Mouse (Mus musculus): ENCODE results near the gene Tlk2. TPM values are rescaled to one million over a fixed set of nuclear protein-coding genes. Genes with fewer than 3 reads are reported as not detected.
"Not testable (repeated sequence)": the region's sequence is repeated elsewhere in the genome, so short reads cannot be mapped to it uniquely, and the experiment has no call there.

Tlk2 gene
- 27.8 and 31.2 TPM in 2 replicates for polyA plus RNA-seq (2014; fragmentation: Nextera tagmentation; extraction: Ambion mirVana)

DNA sequence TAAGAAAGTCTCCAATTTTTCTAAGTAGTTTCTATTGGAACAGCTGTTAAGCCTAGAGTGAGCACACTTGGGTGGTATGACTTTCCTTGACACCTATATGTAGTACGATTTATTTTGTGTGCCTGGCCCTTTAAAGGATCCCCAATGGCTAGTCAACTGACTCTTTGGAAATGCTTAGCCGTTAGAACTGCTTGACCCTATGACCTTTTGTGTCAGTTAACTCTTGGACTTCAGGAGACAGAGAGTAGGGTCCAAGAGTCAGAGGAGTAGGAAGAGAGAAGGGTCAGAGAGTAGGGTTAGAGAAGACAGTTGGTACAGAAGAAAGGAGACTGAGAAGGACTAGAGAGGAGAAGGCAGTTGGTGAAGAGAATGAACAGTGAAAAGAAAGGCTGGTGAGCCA, at the start of gene Tlk2:
Gene Tlk2, plus strand, starts transcription at position 292 of the 400 bp plus-strand sequence.
- Histone ChIP-seq H3K27ac (ENCODE audit: low read depth, low read length) (no peak within 1 kb of the TSS), H3K4me2 (ENCODE audit: low read depth, low read length) (peak within 1 kb of the TSS; percentile 60), H3K9me3 (ENCODE audit: control insufficient read depth, low read length) (no peaks in the 10 kb centered on the region), H3K36me3 (ENCODE audit: control insufficient read depth, insufficient read depth, low read length) (no peaks in the 10 kb centered on the region), H3K4me3 (ENCODE audit: low read depth, low read length) (peak within 1 kb of the TSS; percentile 89), H3K9ac (replicated peaks; ENCODE audit: low read depth, low read length) (no peak within 1 kb of the TSS), H3K4me1 (ENCODE audit: control insufficient read depth, insufficient read depth, low read length) (peaks cover 15% of the 10 kb centered on the region), H3K27me3 (ENCODE audit: control insufficient read depth, insufficient read depth, low read length) (no peaks in the 10 kb centered on the region)
- no peak for ATAC-seq (ENCODE audit: low read depth)
- WGBS, result 45% methylated on average over 2 of the region's 2 CpGs

DNA sequence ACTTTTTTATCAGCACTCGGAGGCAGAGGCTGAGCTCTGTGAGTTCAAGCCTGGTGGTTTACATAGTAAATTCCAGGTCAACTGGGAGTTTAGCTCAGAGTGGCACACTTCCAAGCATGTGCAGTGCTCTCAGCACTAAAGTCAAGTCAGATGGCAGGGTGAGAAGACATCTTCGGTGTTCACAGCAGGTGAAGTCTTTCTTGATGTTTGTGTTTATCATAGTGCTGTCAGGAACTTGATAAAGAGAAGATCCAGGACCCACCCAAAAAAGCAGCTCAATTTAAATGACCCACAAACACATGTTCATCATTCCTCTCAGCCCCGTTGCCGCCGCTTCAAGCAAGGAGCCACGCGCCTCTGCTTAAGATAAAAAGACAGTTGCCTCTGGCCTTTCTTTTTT, 42.9 kb upstream of the Tlk2 start:
- no peak for ATAC-seq (ENCODE audit: low read depth)
- H3K4me1 ChIP-seq (ENCODE audit: control insufficient read depth, insufficient read depth, low read length), result no peaks in the 10 kb centered on the region
- 96% methylated on average over 7 of the region's 7 CpGs for WGBS
- no peak overlapping the region for H3K27ac ChIP-seq (ENCODE audit: low read depth, low read length)
- no peak overlapping the region for H3K9ac ChIP-seq (replicated peaks; ENCODE audit: low read depth, low read length)
- no peaks in the 10 kb centered on the region for H3K27me3 ChIP-seq (ENCODE audit: control insufficient read depth, insufficient read depth, low read length)
- peaks cover 50% of the 10 kb centered on the region for H3K36me3 ChIP-seq (ENCODE audit: control insufficient read depth, insufficient read depth, low read length)
- H3K9me3 ChIP-seq (ENCODE audit: control insufficient read depth, low read length), result no peaks in the 10 kb centered on the region
- no peak overlapping the region for H3K4me2 ChIP-seq (ENCODE audit: low read depth, low read length)
- no peak overlapping the region for H3K4me3 ChIP-seq (ENCODE audit: low read depth, low read length)

DNA sequence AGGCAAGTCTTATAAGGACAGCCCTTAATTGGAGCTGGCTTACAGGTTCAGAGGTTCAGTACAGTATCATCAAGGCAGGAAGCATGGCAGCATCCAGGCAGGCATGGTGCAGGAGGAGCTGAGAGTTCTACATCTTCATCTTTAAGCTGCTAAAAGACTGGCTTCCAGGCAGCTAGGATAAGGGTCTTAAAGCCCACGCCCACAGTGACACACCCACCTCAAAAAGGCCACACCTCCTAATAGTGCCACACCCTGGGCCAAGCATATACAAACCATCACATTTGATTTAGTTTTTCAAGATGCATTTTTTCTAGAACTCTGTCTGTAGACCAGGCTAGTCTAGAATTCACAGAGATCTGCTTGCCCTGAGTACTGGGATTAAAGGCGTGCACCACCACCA, 41.4 kb upstream of the Tlk2 start:
- WGBS, result 88% methylated on average over 2 of the region's 2 CpGs
- not testable (repeated sequence) for H3K27ac ChIP-seq (ENCODE audit: low read depth, low read length); ATAC-seq (ENCODE audit: low read depth)

DNA sequence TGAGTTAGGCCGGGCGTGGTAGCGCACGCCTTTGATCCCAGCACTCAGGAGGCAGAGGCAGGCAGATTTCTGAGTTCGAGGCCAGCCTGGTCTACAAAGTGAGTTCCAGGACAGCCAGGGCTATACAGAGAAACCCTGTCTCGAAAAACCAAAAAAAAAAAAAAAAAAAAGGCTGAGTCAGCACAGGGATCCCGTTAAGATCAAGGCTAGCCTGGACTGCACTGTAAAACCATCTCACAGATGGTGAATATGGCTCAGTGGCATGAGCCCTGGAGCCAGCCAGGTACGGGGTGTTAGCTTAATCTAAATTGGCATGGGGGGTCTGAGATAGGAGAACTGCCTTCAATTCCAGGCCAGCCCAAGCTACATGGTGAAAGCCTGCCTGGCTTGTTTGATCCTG, 38.1 kb upstream of the Tlk2 start:
- WGBS, result 90% methylated on average over 6 of the region's 8 CpGs
- H3K4me1 ChIP-seq (ENCODE audit: control insufficient read depth, insufficient read depth, low read length); H3K27me3 ChIP-seq (ENCODE audit: control insufficient read depth, insufficient read depth, low read length); H3K9ac ChIP-seq (replicated peaks; ENCODE audit: low read depth, low read length); H3K4me3 ChIP-seq (ENCODE audit: low read depth, low read length); H3K27ac ChIP-seq (ENCODE audit: low read depth, low read length); H3K4me2 ChIP-seq (ENCODE audit: low read depth, low read length); H3K9me3 ChIP-seq (ENCODE audit: control insufficient read depth, low read length); ATAC-seq (ENCODE audit: low read depth): not testable (repeated sequence)
- peaks cover 22% of the 10 kb centered on the region for H3K36me3 ChIP-seq (ENCODE audit: control insufficient read depth, insufficient read depth, low read length)

More for the DNA sequence above, 41.4 kb upstream of the Tlk2 start:
- H3K9ac ChIP-seq (replicated peaks; ENCODE audit: low read depth, low read length); H3K4me2 ChIP-seq (ENCODE audit: low read depth, low read length); H3K27me3 ChIP-seq (ENCODE audit: control insufficient read depth, insufficient read depth, low read length); H3K9me3 ChIP-seq (ENCODE audit: control insufficient read depth, low read length); H3K4me3 ChIP-seq (ENCODE audit: low read depth, low read length); H3K4me1 ChIP-seq (ENCODE audit: control insufficient read depth, insufficient read depth, low read length): not testable (repeated sequence)
- H3K36me3 ChIP-seq (ENCODE audit: control insufficient read depth, insufficient read depth, low read length), result peaks cover 44% of the 10 kb centered on the region

DNA sequence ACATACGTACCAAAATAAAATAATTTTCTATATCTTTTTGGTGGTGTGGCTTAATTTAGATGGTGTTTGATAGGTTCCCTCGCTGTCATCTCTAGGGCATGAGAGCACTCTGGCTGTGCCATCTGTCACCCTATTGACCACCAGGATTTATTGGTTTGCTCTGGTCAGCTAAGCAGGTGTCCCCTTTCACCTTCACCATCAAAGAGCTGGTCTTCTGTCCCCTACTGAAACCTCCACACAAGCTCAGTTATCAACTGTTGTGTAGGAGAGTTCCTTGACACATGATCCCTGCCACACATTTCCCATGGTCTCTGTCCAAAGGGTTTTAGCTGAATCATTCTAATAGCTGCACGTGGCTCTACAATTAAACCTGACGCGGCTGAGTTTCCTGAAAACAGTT, 37.5 kb upstream of the Tlk2 start:
- WGBS, result 96% methylated on average over 5 of the region's 5 CpGs
- Histone ChIP-seq H3K27me3 (ENCODE audit: control insufficient read depth, insufficient read depth, low read length) (no peaks in the 10 kb centered on the region), H3K27ac (ENCODE audit: low read depth, low read length) (no peak overlapping the region), H3K4me3 (ENCODE audit: low read depth, low read length) (no peak overlapping the region), H3K9me3 (ENCODE audit: control insufficient read depth, low read length) (no peaks in the 10 kb centered on the region), H3K4me1 (ENCODE audit: control insufficient read depth, insufficient read depth, low read length) (no peaks in the 10 kb centered on the region), H3K9ac (replicated peaks; ENCODE audit: low read depth, low read length) (no peak overlapping the region), H3K4me2 (ENCODE audit: low read depth, low read length) (no peak overlapping the region), H3K36me3 (ENCODE audit: control insufficient read depth, insufficient read depth, low read length) (peaks cover 18% of the 10 kb centered on the region; the same call in 1 of the 2 replicates)
- no peak for ATAC-seq (ENCODE audit: low read depth)

DNA sequence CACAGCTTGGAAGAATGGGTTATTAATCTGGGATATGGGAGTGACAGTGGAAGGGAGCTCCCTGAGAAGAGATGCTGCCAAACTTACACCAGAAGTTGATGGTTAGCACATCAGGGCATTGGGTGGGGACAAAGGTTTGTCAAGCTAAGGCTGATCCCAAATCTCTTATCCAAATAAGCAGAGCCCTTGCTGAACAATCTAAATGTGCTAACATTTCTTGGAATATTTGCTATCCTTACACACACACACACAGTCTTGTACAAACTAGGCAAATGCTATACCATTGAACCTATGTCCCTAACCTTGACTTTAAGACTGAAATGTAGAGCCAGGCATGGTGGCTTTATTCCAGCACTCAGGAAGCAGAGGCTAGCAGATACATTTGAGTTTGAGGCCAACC, 35.0 kb upstream of the Tlk2 start:
- peaks cover 11% of the 10 kb centered on the region; the same call in 1 of the 2 replicates for H3K36me3 ChIP-seq (ENCODE audit: control insufficient read depth, insufficient read depth, low read length)
- H3K4me3 ChIP-seq (ENCODE audit: low read depth, low read length), result no peak overlapping the region
- H3K27me3 ChIP-seq (ENCODE audit: control insufficient read depth, insufficient read depth, low read length), result no peaks in the 10 kb centered on the region
- H3K4me1 ChIP-seq (ENCODE audit: control insufficient read depth, insufficient read depth, low read length), result no peaks in the 10 kb centered on the region
- no peak overlapping the region for H3K27ac ChIP-seq (ENCODE audit: low read depth, low read length)
- no peaks in the 10 kb centered on the region for H3K9me3 ChIP-seq (ENCODE audit: control insufficient read depth, low read length)
- H3K4me2 ChIP-seq (ENCODE audit: low read depth, low read length), result no peak overlapping the region
- H3K9ac ChIP-seq (replicated peaks; ENCODE audit: low read depth, low read length), result no peak overlapping the region
- ATAC-seq (ENCODE audit: low read depth), result no peak

DNA sequence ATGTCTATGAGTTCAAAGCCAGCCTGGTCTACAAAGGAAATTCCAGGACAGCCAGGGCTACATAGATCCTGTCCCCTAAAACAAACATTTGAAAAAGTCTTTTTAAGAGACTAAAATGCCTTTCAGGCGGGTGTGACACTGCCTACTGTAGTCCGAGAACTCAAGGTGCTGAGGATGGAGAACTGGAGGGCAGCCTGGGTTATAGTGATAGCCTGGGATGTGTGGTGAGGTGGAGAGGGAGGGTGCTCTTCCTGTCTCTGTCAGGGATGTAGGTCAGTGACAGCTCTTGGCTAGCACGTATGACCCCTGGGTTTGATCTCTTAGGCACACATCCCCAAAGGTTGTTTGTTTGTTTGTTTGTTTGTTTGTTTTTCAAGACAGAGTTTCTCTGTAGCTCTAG, 34.5 kb upstream of the Tlk2 start:
- Histone ChIP-seq H3K9me3 (ENCODE audit: control insufficient read depth, low read length) (no peaks in the 10 kb centered on the region), H3K4me2 (ENCODE audit: low read depth, low read length) (no peak overlapping the region), H3K9ac (replicated peaks; ENCODE audit: low read depth, low read length) (no peak overlapping the region), H3K27ac (ENCODE audit: low read depth, low read length) (no peak overlapping the region), H3K36me3 (ENCODE audit: control insufficient read depth, insufficient read depth, low read length) (peaks cover 9% of the 10 kb centered on the region; the same call in 1 of the 2 replicates), H3K4me3 (ENCODE audit: low read depth, low read length) (no peak overlapping the region), H3K27me3 (ENCODE audit: control insufficient read depth, insufficient read depth, low read length) (no peaks in the 10 kb centered on the region), H3K4me1 (ENCODE audit: control insufficient read depth, insufficient read depth, low read length) (no peaks in the 10 kb centered on the region)
- ATAC-seq (ENCODE audit: low read depth), result no peak
- 88% methylated on average over 3 of the region's 3 CpGs for WGBS

DNA sequence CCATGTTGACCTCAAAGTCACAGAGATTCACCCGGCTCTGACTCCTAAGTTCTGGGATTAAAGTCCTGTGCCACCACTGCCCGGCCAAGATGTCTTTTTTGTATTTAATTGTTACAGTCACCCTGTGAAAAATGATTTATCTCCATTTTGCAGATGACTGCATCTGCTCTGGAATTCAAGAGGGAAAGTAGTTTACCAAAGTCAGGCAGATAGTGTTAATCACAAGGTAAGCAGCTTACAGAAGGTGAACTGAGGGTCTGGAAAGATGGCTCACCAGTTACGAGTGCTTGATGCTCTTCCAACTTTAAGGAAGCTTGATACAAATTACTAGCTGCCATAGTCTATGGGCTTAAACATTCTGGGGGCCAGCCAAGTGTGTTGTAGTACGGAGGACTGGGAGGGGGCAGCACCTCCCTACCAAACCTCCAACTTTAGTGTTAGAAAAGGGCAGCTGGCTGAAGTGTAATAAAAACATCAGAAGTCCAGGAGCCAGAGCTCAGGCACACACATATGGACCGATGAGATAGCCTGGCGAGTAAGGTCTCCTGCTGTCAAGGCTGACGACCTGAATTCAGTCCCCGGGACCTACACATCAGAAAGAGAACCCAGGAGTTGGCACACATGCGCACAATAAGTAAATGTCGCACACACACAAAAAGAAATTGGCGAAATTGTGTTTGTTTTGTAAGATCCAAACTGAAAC, 33.9 kb upstream of the Tlk2 start:
- Histone ChIP-seq H3K36me3 (ENCODE audit: control insufficient read depth, insufficient read depth, low read length) (peaks cover 4% of the 10 kb centered on the region; the same call in 1 of the 2 replicates), H3K4me3 (ENCODE audit: low read depth, low read length) (no peak overlapping the region), H3K9me3 (ENCODE audit: control insufficient read depth, low read length) (no peaks in the 10 kb centered on the region), H3K4me1 (ENCODE audit: control insufficient read depth, insufficient read depth, low read length) (no peaks in the 10 kb centered on the region), H3K9ac (replicated peaks; ENCODE audit: low read depth, low read length) (no peak overlapping the region), H3K27me3 (ENCODE audit: control insufficient read depth, insufficient read depth, low read length) (no peaks in the 10 kb centered on the region), H3K4me2 (ENCODE audit: low read depth, low read length) (no peak overlapping the region), H3K27ac (ENCODE audit: low read depth, low read length) (no peak overlapping the region)
- WGBS, result 81% methylated on average over 11 of the region's 11 CpGs
- no peak for ATAC-seq (ENCODE audit: low read depth)

DNA sequence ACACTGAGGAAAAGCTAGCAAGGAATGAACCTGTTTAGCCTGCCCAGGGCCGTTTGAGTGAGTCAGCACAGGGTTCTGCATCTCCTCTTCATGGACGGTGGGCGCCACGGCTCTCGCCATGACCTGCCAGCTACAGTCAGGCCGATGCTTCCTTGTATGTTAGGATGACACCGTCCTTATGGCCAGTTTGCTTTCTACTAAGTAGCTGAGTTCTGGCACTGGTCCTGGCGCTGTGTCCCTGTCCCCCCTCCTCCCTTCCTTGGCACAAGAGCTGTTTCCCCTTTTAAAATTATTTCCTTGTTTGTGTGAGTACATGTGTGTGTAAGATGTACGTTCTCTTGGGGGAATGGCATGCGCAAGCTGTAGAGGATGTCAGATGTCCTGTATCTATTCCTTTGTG, 33.4 kb upstream of the Tlk2 start:
- H3K4me2 ChIP-seq (ENCODE audit: low read depth, low read length), result no peak overlapping the region
- H3K4me1 ChIP-seq (ENCODE audit: control insufficient read depth, insufficient read depth, low read length), result no peaks in the 10 kb centered on the region
- H3K9me3 ChIP-seq (ENCODE audit: control insufficient read depth, low read length), result no peaks in the 10 kb centered on the region
- H3K27me3 ChIP-seq (ENCODE audit: control insufficient read depth, insufficient read depth, low read length), result no peaks in the 10 kb centered on the region
- ATAC-seq (ENCODE audit: low read depth), result no peak
- H3K4me3 ChIP-seq (ENCODE audit: low read depth, low read length), result no peak overlapping the region
- H3K9ac ChIP-seq (replicated peaks; ENCODE audit: low read depth, low read length), result no peak overlapping the region
- H3K36me3 ChIP-seq (ENCODE audit: control insufficient read depth, insufficient read depth, low read length), result no peaks in the 10 kb centered on the region
- 85% methylated on average over 10 of the region's 10 CpGs for WGBS
- H3K27ac ChIP-seq (ENCODE audit: low read depth, low read length), result no peak overlapping the region

Measured in neural tube, embryonic 14.5 days (tissue).